Mouse (Mus musculus): ENCODE results near the gene Hacd2. TPM values are rescaled to one million over a fixed set of nuclear protein-coding genes. Genes with fewer than 3 reads are reported as not detected.

Hacd2 gene
- 67.7 and 101 TPM in 2 replicates for polyA plus RNA-seq (2016; fragmentation: Nextera tagmentation; extraction: Ambion mirVana)

GRCm38 (mm10) chr16:35022242-35023137 lies at the start of gene Hacd2:
Gene Hacd2, plus strand, starts transcription at chr16:35022428.
- 1% methylated on average over 95 of the region's 97 CpGs for WGBS
- Histone ChIP-seq H3K36me3 (peaks cover 18% of the 10 kb centered on the region), H3K27me3 (ENCODE audit: insufficient read depth, poor library complexity, severe bottlenecking) (peaks cover 25% of the 10 kb centered on the region), H3K4me3 (peak within 1 kb of the TSS; percentile 89), H3K27ac (peak within 1 kb of the TSS; percentile 95), H3K9me3 (no peaks in the 10 kb centered on the region), H3K4me1 (0 out of 2 replicates have a peak, but pooled peaks cover 2% of the 10 kb centered on the region)
- DNase-seq (ENCODE audit: low spot score): peak; percentile 97

GRCm38 (mm10) chr16:34972471-34972870 lies 49.8 kb upstream of the Hacd2 start:
- peaks cover 38% of the 10 kb centered on the region; the same call in 1 of the 2 replicates for H3K27me3 ChIP-seq (ENCODE audit: insufficient read depth, poor library complexity, severe bottlenecking)
- H3K36me3 ChIP-seq: no peaks in the 10 kb centered on the region
- no peak overlapping the region for H3K4me3 ChIP-seq
- H3K4me1 ChIP-seq: 0 out of 2 replicates have a peak, but pooled peaks cover 5% of the 10 kb centered on the region
- no peak for DNase-seq (ENCODE audit: low spot score)
- no peaks in the 10 kb centered on the region for H3K9me3 ChIP-seq
- WGBS: 81% methylated on average over 12 of the region's 12 CpGs
- no peak overlapping the region for H3K27ac ChIP-seq

GRCm38 (mm10) chr16:34975544-34975943 lies 46.7 kb upstream of the Hacd2 start:
- Histone ChIP-seq H3K36me3 (no peaks in the 10 kb centered on the region), H3K27me3 (ENCODE audit: insufficient read depth, poor library complexity, severe bottlenecking) (peaks cover 28% of the 10 kb centered on the region), H3K27ac (no peak overlapping the region), H3K4me3 (no peak overlapping the region), H3K9me3 (no peaks in the 10 kb centered on the region), H3K4me1 (peaks cover 7% of the 10 kb centered on the region)
- no peak for DNase-seq (ENCODE audit: low spot score)
- 40% methylated on average over 2 of the region's 2 CpGs for WGBS

GRCm38 (mm10) chr16:34976630-34977029 lies 45.6 kb upstream of the Hacd2 start:
- DNase-seq (ENCODE audit: low spot score): no peak

GRCm38 (mm10) chr16:34978018-34978417 lies 44.2 kb upstream of the Hacd2 start:
- H3K27ac ChIP-seq: no peak overlapping the region
- peaks cover 21% of the 10 kb centered on the region for H3K27me3 ChIP-seq (ENCODE audit: insufficient read depth, poor library complexity, severe bottlenecking)
- H3K4me3 ChIP-seq: no peak overlapping the region
- DNase-seq (ENCODE audit: low spot score): no peak
- whole genome bisulfite sequencing: 81% methylated on average over 7 of the region's 7 CpGs
- peaks cover 29% of the 10 kb centered on the region for H3K4me1 ChIP-seq
- H3K36me3 ChIP-seq: no peaks in the 10 kb centered on the region
- no peaks in the 10 kb centered on the region for H3K9me3 ChIP-seq

More at GRCm38 (mm10) chr16:34976630-34977029, 45.6 kb upstream of the Hacd2 start:
- no peaks in the 10 kb centered on the region for H3K36me3 ChIP-seq
- H3K9me3 ChIP-seq: no peaks in the 10 kb centered on the region
- peaks cover 21% of the 10 kb centered on the region for H3K27me3 ChIP-seq (ENCODE audit: insufficient read depth, poor library complexity, severe bottlenecking)
- 78% methylated on average over 13 of the region's 13 CpGs for WGBS
- no peak overlapping the region for H3K4me3 ChIP-seq
- no peak overlapping the region for H3K27ac ChIP-seq
- peaks cover 16% of the 10 kb centered on the region for H3K4me1 ChIP-seq

GRCm38 (mm10) chr16:34981009-34981408 lies 41.2 kb upstream of the Hacd2 start:
- Histone ChIP-seq H3K4me3 (no peak overlapping the region), H3K9me3 (no peaks in the 10 kb centered on the region), H3K4me1 (peaks cover 44% of the 10 kb centered on the region), H3K27me3 (ENCODE audit: insufficient read depth, poor library complexity, severe bottlenecking) (peaks cover 14% of the 10 kb centered on the region), H3K27ac (peak overlapping the region; percentile 53), H3K36me3 (no peaks in the 10 kb centered on the region)
- no peak for DNase-seq (ENCODE audit: low spot score)
- 88% methylated on average over 7 of the region's 7 CpGs for WGBS

- Histone ChIP-seq H3K9me3 (no peaks in the 10 kb centered on the region), H3K4me3 (no peak overlapping the region; the same call in 1 of the 2 replicates), H3K36me3 (no peaks in the 10 kb centered on the region), H3K27ac (peak overlapping the region; percentile 81), H3K4me1 (peaks cover 46% of the 10 kb centered on the region), H3K27me3 (ENCODE audit: insufficient read depth, poor library complexity, severe bottlenecking) (0 out of 2 replicates have a peak, but pooled peaks cover 4% of the 10 kb centered on the region)
- 41% methylated on average over 11 of the region's 11 CpGs for WGBS
- no peak for DNase-seq (ENCODE audit: low spot score)
Measured at GRCm38 (mm10) chr16:34984203-34985030, 37.8 kb upstream of the Hacd2 start.

- Histone ChIP-seq H3K27me3 (ENCODE audit: insufficient read depth, poor library complexity, severe bottlenecking) (0 out of 2 replicates have a peak, but pooled peaks cover 4% of the 10 kb centered on the region), H3K36me3 (no peaks in the 10 kb centered on the region), H3K27ac (peak overlapping the region; percentile 81), H3K9me3 (no peaks in the 10 kb centered on the region), H3K4me1 (peaks cover 46% of the 10 kb centered on the region), H3K4me3 (no peak overlapping the region)
- 79% methylated on average over 2 of the region's 2 CpGs for WGBS
- DNase-seq (ENCODE audit: low spot score): no peak
Measured at GRCm38 (mm10) chr16:34985031-34985346, 37.2 kb upstream of the Hacd2 start.

- Histone ChIP-seq H3K4me3 (no peak overlapping the region), H3K4me1 (peaks cover 34% of the 10 kb centered on the region), H3K27ac (no peak overlapping the region), H3K27me3 (ENCODE audit: insufficient read depth, poor library complexity, severe bottlenecking) (peaks cover 9% of the 10 kb centered on the region; the same call in 1 of the 2 replicates), H3K9me3 (no peaks in the 10 kb centered on the region), H3K36me3 (no peaks in the 10 kb centered on the region)
- WGBS: 88% methylated on average over 13 of the region's 13 CpGs
- DNase-seq (ENCODE audit: low spot score): no peak
Measured at GRCm38 (mm10) chr16:34986211-34986825, 35.9 kb upstream of the Hacd2 start.

- no peaks in the 10 kb centered on the region for H3K36me3 ChIP-seq
- no peak overlapping the region for H3K4me3 ChIP-seq
- H3K4me1 ChIP-seq: 0 out of 2 replicates have a peak, but pooled peaks cover 4% of the 10 kb centered on the region
- peaks cover 17% of the 10 kb centered on the region; the same call in 1 of the 2 replicates for H3K27me3 ChIP-seq (ENCODE audit: insufficient read depth, poor library complexity, severe bottlenecking)
- WGBS: 76% methylated on average over 3 of the region's 3 CpGs
- DNase-seq (ENCODE audit: low spot score): no peak
- H3K27ac ChIP-seq: no peak overlapping the region
- no peaks in the 10 kb centered on the region for H3K9me3 ChIP-seq
Measured at GRCm38 (mm10) chr16:34991365-34991764, 30.9 kb upstream of the Hacd2 start.

- no peaks in the 10 kb centered on the region for H3K36me3 ChIP-seq
- H3K27me3 ChIP-seq (ENCODE audit: insufficient read depth, poor library complexity, severe bottlenecking): peaks cover 17% of the 10 kb centered on the region; the same call in 1 of the 2 replicates
- H3K9me3 ChIP-seq: no peaks in the 10 kb centered on the region
- H3K27ac ChIP-seq: no peak overlapping the region
- WGBS: 87% methylated on average over 5 of the region's 5 CpGs
- H3K4me1 ChIP-seq: peaks cover 15% of the 10 kb centered on the region; the same call in 1 of the 2 replicates
- DNase-seq (ENCODE audit: low spot score): no peak
- H3K4me3 ChIP-seq: no peak overlapping the region
Measured at GRCm38 (mm10) chr16:34992854-34993253, 29.4 kb upstream of the Hacd2 start.

GRCm38 (mm10) chr16:34993694-34994330 lies 28.4 kb upstream of the Hacd2 start:
- Histone ChIP-seq H3K27ac (no peak overlapping the region), H3K4me3 (no peak overlapping the region), H3K9me3 (no peaks in the 10 kb centered on the region), H3K36me3 (no peaks in the 10 kb centered on the region), H3K4me1 (peaks cover 15% of the 10 kb centered on the region; the same call in 1 of the 2 replicates), H3K27me3 (ENCODE audit: insufficient read depth, poor library complexity, severe bottlenecking) (peaks cover 13% of the 10 kb centered on the region; the same call in 1 of the 2 replicates)
- WGBS: 85% methylated on average over 10 of the region's 10 CpGs
- DNase-seq (ENCODE audit: low spot score): no peak
